Mouse (Mus musculus) heart, embryonic 12.5 days (tissue): ENCODE measurements around the gene Ston1. TPM values are rescaled to one million over a fixed set of nuclear protein-coding genes. Genes with fewer than 3 reads are reported as not detected.

Experiments used
- ATAC-seq: fragments of 200-750 bp; cut with Nextera tagmentation; 2 replicates; pipeline ENCODE4 v1.8.0; 2017; ENCODE audit warnings: moderate TSS enrichment, moderate library complexity; ENCODE audit not compliant: insufficient number of reproducible peaks, low FRiP score
- H3K27ac ChIP-seq: fragments of 300-500 bp; sonication (generic); 2 replicates; pipeline ENCODE4 v1.5.1; 2016; ENCODE audit warnings: mild to moderate bottlenecking, moderate library complexity; ENCODE audit not compliant: poor library complexity, severe bottlenecking
- H3K27me3 ChIP-seq: fragments of 300-500 bp; sonication (generic); replicated peaks from 2 replicates; pipeline ENCODE4 v1.6.1; 2016; ENCODE audit warnings: mild to moderate bottlenecking, moderate library complexity
- H3K36me3 ChIP-seq: fragments of 300-500 bp; sonication (generic); 2 replicates; pipeline ENCODE4 v1.6.1; 2016; ENCODE audit warnings: mild to moderate bottlenecking, moderate library complexity
- H3K4me1 ChIP-seq: fragments of 300-500 bp; sonication (generic); replicated peaks from 2 replicates; pipeline ENCODE4 v1.6.1; 2016; ENCODE audit warnings: mild to moderate bottlenecking
- H3K4me2 ChIP-seq: fragments of 300-500 bp; sonication (generic); 2 replicates; pipeline ENCODE4 v1.6.1; 2016; ENCODE audit warnings: mild to moderate bottlenecking, moderate library complexity
- H3K4me3 ChIP-seq: fragments of 300-500 bp; sonication (generic); 2 replicates; pipeline ENCODE4 v1.5.1; 2016; ENCODE audit warnings: mild to moderate bottlenecking
- H3K9ac ChIP-seq: fragments of 300-500 bp; sonication (generic); 2 replicates; pipeline ENCODE4 v1.6.1; 2016; ENCODE audit warnings: mild to moderate bottlenecking, moderate library complexity
- H3K9me3 ChIP-seq: fragments of 300-500 bp; sonication (generic); replicated peaks from 2 replicates; pipeline ENCODE4 v1.6.1; 2016; ENCODE audit warnings: mild to moderate bottlenecking, moderate library complexity
- WGBS: fragments of 180-500 bp; shearing (Covaris S2); methylation state at CpG from one replicate; pipeline ENCODE4 v1.1.7; 2016; 5-methylcytosine and 5-hydroxymethylcytosine counted together
- polyA plus RNA-seq: library from polyadenylated mRNA; unstranded; fragments of >200 nt; fragmentation: Nextera tagmentation; extraction: Ambion mirVana; gene quantifications from 2 replicates; pipeline ENCODE4 v1.2.1, GENCODE M21; 2016

Ston1 gene
- polyA plus RNA-seq, 1 experiment from 2014 or later = 5.4 TPM

DNA sequence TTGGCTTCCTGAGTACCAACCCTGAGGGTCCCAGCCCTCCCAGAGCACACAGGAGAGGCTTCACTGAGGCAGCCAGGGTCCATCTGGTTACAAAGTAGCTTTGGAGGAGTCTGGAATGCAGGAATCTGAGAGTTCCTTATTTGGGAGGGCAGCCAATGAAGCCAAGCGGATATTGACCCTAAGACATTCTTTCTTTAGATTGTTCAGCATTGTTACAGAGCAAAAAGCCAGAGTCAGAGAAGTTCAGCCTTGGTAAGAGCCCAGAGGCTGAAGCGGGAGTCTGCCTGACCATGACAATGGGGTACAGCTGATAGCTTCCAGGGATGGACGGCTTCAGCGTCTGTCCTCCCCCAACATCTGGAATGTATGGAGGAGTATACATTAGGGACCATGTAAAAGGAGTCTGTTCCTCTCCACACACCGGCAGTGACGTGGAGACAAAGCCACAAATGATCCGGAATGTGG lies 28.9 kb downstream of the Ston1 start:
- Histone ChIP-seq H3K9me3 (peaks cover 2% of the 10 kb centered on the region; the same call in 1 of the 2 replicates), H3K4me3 (peak overlapping the region; percentile 33; the same call in 1 of the 2 replicates), H3K9ac (0 out of 2 replicates have a peak overlapping the region, but pooled peaks have one; percentile 8), H3K27ac (peak overlapping the region; percentile 95), H3K4me2 (peak overlapping the region; percentile 53), H3K36me3 (peaks cover 15% of the 10 kb centered on the region), H3K27me3 (no peaks in the 10 kb centered on the region), H3K4me1 (peaks cover 59% of the 10 kb centered on the region)
- ATAC-seq = peak; percentile 34
- WGBS = 34% methylated on average over 7 of the region's 7 CpGs

DNA sequence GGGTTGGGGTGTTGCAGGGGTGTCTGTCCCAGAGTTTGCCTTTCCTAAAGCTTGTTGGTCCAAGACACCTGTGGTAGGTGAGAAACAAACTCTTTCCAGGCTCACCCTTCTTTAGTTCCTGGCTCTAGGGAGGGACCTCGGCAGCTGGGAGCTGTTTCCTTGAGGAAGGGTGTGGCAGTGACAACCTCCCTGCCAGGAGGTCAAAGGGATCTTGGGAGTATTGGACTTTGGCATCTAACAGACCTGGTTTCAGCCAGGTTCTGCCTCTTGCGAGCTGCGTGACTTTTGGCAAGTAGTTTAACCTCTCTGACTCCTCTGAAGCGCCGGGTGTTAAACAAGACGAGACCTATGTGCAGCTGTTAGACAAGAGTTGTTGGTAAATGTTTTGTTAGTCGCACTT lies 29.7 kb downstream of the Ston1 start:
- Histone ChIP-seq H3K9ac (no peak overlapping the region), H3K27ac (peak overlapping the region; percentile 95), H3K4me1 (peaks cover 62% of the 10 kb centered on the region), H3K9me3 (peaks cover 2% of the 10 kb centered on the region; the same call in 1 of the 2 replicates), H3K4me2 (peak overlapping the region; percentile 53), H3K4me3 (peak overlapping the region; percentile 33), H3K36me3 (peaks cover 10% of the 10 kb centered on the region), H3K27me3 (no peaks in the 10 kb centered on the region)
- 64% methylated on average over 7 of the region's 7 CpGs for WGBS
- ATAC-seq = no peak

DNA sequence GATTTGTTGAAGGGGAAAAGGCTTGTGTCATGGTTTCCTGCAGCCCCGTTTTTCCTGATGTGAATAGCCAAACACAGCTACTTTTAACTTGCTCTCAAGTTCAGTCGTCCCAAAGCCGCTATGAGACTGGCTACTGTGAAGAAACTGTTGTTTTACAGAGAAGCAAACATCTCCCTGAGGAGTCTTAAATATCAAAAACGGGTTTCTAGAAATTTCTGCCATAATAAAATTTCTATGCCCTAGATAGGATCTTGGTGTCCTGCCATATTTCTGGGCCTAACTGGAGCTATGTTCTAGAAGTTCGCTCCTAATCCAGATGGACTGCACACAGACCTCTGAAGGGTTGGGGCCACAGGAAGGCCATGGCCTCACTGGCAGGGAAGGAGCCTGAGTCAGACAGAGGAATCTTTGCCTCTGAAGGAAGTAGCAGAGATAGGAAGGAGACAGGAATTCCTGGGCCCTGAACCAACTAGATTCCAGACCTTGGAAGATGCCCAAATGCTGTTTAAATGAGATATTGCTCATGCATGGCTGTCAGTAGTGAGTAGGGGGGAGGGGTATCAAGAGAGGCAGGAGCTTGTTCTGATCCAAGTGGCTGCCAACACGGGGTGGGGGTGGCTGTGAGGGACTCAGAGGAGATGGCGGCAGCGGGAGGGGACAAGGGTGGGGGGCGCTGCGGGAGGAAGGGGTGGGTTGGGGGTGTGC lies 31.3 kb downstream of the Ston1 start:
- H3K27ac ChIP-seq = peak overlapping the region; percentile 95
- H3K27me3 ChIP-seq = no peaks in the 10 kb centered on the region
- H3K36me3 ChIP-seq = peaks cover 7% of the 10 kb centered on the region
- peak; percentile 77 for ATAC-seq
- H3K9me3 ChIP-seq = no peaks in the 10 kb centered on the region
- H3K4me2 ChIP-seq = peak overlapping the region; percentile 58
- peaks cover 66% of the 10 kb centered on the region for H3K4me1 ChIP-seq
- WGBS = 23% methylated on average over 10 of the region's 10 CpGs
- H3K9ac ChIP-seq = 0 out of 2 replicates have a peak overlapping the region, but pooled peaks have one; percentile 1
- H3K4me3 ChIP-seq = peak overlapping the region; percentile 11; the same call in 1 of the 2 replicates

DNA sequence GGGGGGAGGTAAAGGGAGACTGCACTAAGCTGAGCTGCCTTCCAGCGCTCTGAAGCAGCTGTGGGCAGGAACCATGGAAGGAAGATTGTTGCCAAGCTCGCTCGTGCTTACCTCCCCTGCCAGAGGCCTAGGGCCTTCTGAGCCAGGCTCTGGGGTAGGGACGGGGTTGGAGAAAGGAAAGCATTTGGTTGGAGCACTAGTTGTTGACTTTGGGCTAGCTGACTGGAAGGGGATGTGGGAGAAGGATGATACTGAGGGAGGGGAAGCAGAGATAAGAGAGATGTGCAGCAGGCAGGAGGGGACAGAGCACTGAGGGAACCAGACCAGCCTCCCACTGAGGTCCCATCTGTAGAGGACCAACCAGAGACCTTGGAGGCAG lies 31.9 kb downstream of the Ston1 start:
- Histone ChIP-seq H3K9me3 (no peaks in the 10 kb centered on the region), H3K4me3 (peak overlapping the region; percentile 11; the same call in 1 of the 2 replicates), H3K4me2 (peak overlapping the region; percentile 58), H3K27ac (peak overlapping the region; percentile 95), H3K27me3 (no peaks in the 10 kb centered on the region), H3K4me1 (peaks cover 66% of the 10 kb centered on the region), H3K9ac (0 out of 2 replicates have a peak overlapping the region, but pooled peaks have one; percentile 1), H3K36me3 (peaks cover 5% of the 10 kb centered on the region)
- ATAC-seq = peak; percentile 76
- WGBS = 16% methylated on average over 4 of the region's 4 CpGs

DNA sequence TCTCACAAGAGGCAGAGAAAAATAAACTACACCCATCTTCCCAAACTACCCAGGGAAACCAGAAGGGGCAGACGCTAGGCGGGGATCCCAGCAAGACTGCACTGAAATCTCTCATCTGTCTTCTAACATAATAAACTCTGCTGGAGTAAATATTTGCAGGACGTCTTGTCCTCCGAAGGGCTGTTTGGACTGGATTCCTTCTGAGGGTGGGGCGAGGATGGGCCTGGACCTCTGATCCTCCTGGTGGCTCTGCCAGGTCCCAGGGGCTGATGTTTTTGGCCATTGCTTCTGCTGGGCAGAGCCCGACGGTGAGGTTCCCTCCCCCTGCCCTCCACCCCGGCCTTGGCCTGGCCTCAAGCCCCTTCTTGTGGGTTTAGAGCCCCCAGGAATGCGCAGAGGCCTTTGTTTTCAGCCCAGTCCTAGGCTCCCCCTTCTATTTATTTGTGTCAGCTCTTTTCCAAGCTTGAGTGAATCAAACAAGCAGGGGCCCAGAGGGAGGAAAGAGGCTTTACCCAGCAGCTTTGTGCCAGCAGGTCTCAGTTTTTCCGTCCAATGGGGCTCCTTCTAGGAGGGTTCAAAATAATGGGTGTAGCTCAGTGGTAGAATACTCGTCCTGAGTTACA lies 32.6 kb downstream of the Ston1 start:
- Histone ChIP-seq H3K9ac (peak overlapping the region; percentile 64), H3K9me3 (no peaks in the 10 kb centered on the region), H3K4me2 (peak overlapping the region; percentile 58), H3K4me1 (peaks cover 63% of the 10 kb centered on the region), H3K4me3 (peak overlapping the region; percentile 10; the same call in 1 of the 2 replicates), H3K36me3 (peaks cover 7% of the 10 kb centered on the region), H3K27ac (peak overlapping the region; percentile 95), H3K27me3 (no peaks in the 10 kb centered on the region)
- 29% methylated on average over 11 of the region's 11 CpGs for WGBS
- ATAC-seq = 0 out of 2 replicates have a peak, but pooled peaks have one; percentile 4

DNA sequence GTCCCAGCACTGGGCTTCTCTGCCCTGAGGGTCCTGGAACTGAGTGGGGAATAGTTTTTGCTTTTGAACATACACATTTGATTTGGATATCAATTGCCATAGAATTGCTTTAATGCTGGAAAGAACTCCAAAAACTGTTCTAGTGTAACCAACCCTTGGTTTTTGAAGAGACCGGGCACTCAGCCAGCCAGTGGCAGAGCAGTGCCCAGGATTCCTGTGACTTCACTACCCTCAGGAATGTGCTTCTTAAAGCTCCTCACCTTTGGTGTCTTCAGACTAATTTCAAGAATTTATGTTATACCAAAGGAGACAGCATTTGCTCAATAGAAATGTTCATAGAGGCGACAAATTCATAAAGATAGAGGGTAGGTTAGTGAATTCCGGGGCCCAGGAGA lies 33.1 kb downstream of the Ston1 start:
- H3K27ac ChIP-seq = peak overlapping the region; percentile 95
- no peaks in the 10 kb centered on the region for H3K9me3 ChIP-seq
- no peak for ATAC-seq
- WGBS = 70% methylated on average over 3 of the region's 3 CpGs
- H3K9ac ChIP-seq = peak overlapping the region; percentile 64
- H3K4me1 ChIP-seq = peaks cover 57% of the 10 kb centered on the region
- no peaks in the 10 kb centered on the region for H3K27me3 ChIP-seq
- H3K4me3 ChIP-seq = no peak overlapping the region
- peak overlapping the region; percentile 58 for H3K4me2 ChIP-seq
- peaks cover 12% of the 10 kb centered on the region for H3K36me3 ChIP-seq

DNA sequence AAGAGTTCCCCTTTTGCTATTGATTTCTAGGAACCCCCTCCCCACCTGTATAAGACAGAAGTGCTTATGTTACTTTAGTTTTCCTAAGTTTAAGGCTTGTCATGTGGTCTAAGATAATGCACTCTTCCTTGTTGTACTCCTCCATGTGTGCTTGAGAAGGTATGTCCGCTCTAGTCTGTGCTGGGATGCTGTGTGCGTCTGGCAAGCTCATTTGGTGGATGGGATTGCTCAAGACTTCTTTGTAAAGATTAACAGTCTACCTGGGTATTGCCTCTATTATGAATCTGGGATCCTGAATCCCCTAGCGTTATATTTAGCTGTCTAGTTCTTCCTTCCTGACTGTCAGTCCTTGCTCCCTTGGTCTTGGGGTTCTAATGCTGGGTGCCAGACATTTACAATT lies 35.1 kb downstream of the Ston1 start:
- no peaks in the 10 kb centered on the region for H3K27me3 ChIP-seq
- no peak overlapping the region for H3K4me3 ChIP-seq
- H3K27ac ChIP-seq = no peak overlapping the region
- H3K36me3 ChIP-seq = peaks cover 27% of the 10 kb centered on the region
- H3K9me3 ChIP-seq = no peaks in the 10 kb centered on the region
- no peak for ATAC-seq
- peaks cover 39% of the 10 kb centered on the region for H3K4me1 ChIP-seq
- H3K9ac ChIP-seq = no peak overlapping the region
- H3K4me2 ChIP-seq = no peak overlapping the region
- WGBS = 81% methylated on average over 3 of the region's 3 CpGs

DNA sequence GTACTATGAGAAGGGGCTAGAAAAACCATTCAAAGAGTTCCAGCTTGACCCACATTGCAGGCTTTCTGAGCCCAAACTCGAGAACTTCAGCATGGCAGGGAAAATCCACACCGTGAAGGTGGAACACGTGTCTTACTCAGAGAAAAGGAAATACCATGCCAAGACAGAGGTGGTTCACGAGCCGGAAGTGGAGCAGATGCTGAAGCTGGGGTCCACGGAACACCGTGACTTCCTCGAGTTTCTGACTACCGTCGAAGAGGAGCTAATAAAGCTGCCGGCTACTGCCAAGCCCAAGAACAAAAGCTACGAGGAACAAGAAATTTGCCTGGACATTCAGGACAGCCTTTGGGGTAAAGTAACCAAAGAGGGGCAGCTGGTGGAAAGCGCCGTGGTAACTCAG lies 38.6 kb downstream of the Ston1 start:
- Histone ChIP-seq H3K9ac (no peak overlapping the region), H3K36me3 (peaks cover 30% of the 10 kb centered on the region), H3K4me3 (no peak overlapping the region), H3K4me1 (peaks cover 13% of the 10 kb centered on the region), H3K4me2 (no peak overlapping the region), H3K27me3 (no peaks in the 10 kb centered on the region), H3K27ac (no peak overlapping the region), H3K9me3 (no peaks in the 10 kb centered on the region)
- no peak for ATAC-seq
- WGBS = 79% methylated on average over 14 of the region's 14 CpGs

DNA sequence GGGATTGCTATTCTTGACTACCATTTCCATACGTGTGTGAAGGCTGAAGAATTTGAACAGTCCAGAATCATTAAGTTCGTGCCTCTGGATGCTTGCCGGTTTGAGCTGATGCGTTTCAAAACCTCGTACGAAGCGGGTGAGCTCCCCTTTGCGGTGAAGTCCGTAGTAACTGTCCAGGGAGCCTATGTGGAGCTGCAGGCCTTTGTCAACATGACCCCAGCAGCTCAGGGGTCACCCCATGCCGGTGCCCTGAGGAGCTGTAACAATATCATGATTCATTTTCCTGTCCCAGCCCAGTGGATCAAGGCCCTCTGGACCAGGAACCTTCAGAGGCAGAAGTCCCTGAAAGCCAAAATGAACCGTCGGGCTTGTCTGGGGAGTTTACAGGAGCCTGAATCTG lies 39.1 kb downstream of the Ston1 start:
- no peak overlapping the region for H3K4me2 ChIP-seq
- H3K27me3 ChIP-seq = no peaks in the 10 kb centered on the region
- no peak overlapping the region for H3K27ac ChIP-seq
- no peak overlapping the region for H3K9ac ChIP-seq
- ATAC-seq = no peak
- H3K4me1 ChIP-seq = peaks cover 13% of the 10 kb centered on the region
- no peak overlapping the region for H3K4me3 ChIP-seq
- H3K9me3 ChIP-seq = no peaks in the 10 kb centered on the region
- WGBS = 61% methylated on average over 12 of the region's 12 CpGs
- H3K36me3 ChIP-seq = peaks cover 30% of the 10 kb centered on the region

DNA sequence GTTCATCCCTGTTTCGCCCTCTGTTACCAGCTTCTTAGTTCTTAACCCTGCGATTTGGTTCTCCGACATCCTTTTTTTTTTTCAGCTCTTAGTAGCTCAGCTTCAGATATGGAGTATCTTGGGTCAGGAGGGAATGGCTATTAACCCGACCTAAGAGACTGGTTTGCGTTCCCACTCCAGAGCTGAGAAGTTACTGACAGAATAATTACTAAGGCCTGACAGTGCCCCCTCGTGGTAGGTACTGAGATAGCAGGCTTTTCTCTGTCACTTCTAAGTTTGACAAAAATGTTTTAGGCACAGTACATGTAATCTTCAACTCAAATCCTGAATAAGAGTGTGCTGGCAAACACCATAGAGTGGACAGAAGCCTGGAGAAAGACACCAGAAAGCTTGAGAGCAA lies 43.5 kb downstream of the Ston1 start:
- H3K4me1 ChIP-seq = peaks cover 6% of the 10 kb centered on the region; the same call in 1 of the 2 replicates
- no peaks in the 10 kb centered on the region for H3K9me3 ChIP-seq
- 25% methylated on average over 6 of the region's 6 CpGs for WGBS
- no peaks in the 10 kb centered on the region for H3K27me3 ChIP-seq
- no peak for ATAC-seq
- no peak overlapping the region for H3K27ac ChIP-seq
- no peak overlapping the region for H3K9ac ChIP-seq
- no peak overlapping the region for H3K4me3 ChIP-seq
- no peak overlapping the region for H3K4me2 ChIP-seq
- H3K36me3 ChIP-seq = peaks cover 35% of the 10 kb centered on the region

DNA sequence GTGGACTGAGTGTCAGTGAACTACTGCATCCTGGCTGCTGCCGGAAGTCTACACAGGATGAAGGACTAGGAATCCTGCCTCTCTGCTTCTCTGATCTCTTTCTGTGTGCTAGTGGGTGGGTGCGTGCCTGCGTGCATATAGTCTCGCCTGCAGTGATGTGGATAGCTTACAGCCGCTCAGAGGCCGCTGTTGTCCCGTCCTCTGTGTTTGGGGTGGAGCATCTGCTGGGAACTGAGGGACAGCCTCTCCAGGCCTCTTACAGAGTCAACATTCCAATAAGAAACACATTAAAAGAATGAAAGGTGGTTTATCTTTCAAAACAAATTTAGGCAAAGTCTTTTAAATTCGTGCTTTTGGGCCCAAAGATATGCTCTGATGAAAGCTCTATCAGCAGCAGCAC lies 44.4 kb downstream of the Ston1 start:
- Histone ChIP-seq H3K27me3 (no peaks in the 10 kb centered on the region), H3K27ac (no peak overlapping the region), H3K4me2 (no peak overlapping the region), H3K4me1 (peaks cover 6% of the 10 kb centered on the region; the same call in 1 of the 2 replicates), H3K9ac (no peak overlapping the region), H3K36me3 (peaks cover 34% of the 10 kb centered on the region), H3K9me3 (no peaks in the 10 kb centered on the region), H3K4me3 (no peak overlapping the region)
- no peak for ATAC-seq
- 90% methylated on average over 8 of the region's 8 CpGs for WGBS
